Comparison of ENCODE assay signal across 17 mouse cellular contexts in genomic region chr1:88799343-88799742, GRCm38 (mm10).
DNase-seq lines count a peak whose midpoint lies in the region; ATAC-seq and TF ChIP-seq lines count a peak whose summit lies in the region.
"Had no signal": no experiment of that assay in that cellular context is flagged by ENCODE, and none has a peak within 500 bp of the region (broad histone marks: within the 10 kb centered on the region; RNA-seq: fewer than 3 reads in every experiment).

No protein-coding gene starts in this region.

- 13% methylated on average over 7 of the region's 7 CpGs for WGBS in forebrain, embryonic 14.5 days
- WGBS in forebrain, embryonic 11.5 days: 14% methylated on average over 7 of the region's 7 CpGs
- WGBS in stomach, embryonic 14.5 days: 35% methylated on average over 7 of the region's 7 CpGs
- 43% methylated on average over 7 of the region's 7 CpGs for WGBS in stomach, postnatal 0 days
- WGBS in midbrain, embryonic 11.5 days: 15% methylated on average over 7 of the region's 7 CpGs
- WGBS in stomach, embryonic 16.5 days: 45% methylated on average over 7 of the region's 7 CpGs

- no peak overlapping the region for H3K4me2 ChIP-seq in forebrain, embryonic 14.5 days (ENCODE audit: low read length)
- no peak overlapping the region for H3K4me2 ChIP-seq in forebrain, embryonic 11.5 days (ENCODE audit: low read depth, low read length, severe bottlenecking)
- H3K4me2 ChIP-seq in stomach, embryonic 14.5 days (replicated peaks; ENCODE audit: low read depth, low read length): no peak overlapping the region
- H3K4me2 ChIP-seq in stomach, postnatal 0 days (replicated peaks; ENCODE audit: low read depth): no peak overlapping the region
- no peak overlapping the region for H3K4me2 ChIP-seq in midbrain, embryonic 11.5 days
- no peak overlapping the region for H3K4me2 ChIP-seq in stomach, embryonic 16.5 days (ENCODE audit: low read depth, low read length)
- H3K4me2 ChIP-seq: limb, embryonic 13.5 days; liver, embryonic 15.5 days had no signal

- no peak overlapping the region for H3K9ac ChIP-seq in forebrain, embryonic 14.5 days (ENCODE audit: low read length)
- H3K9ac ChIP-seq in forebrain, embryonic 11.5 days (ENCODE audit: low read length): no peak overlapping the region; the same call in 1 of the 2 replicates
- no peak overlapping the region for H3K9ac ChIP-seq in stomach, embryonic 14.5 days (replicated peaks; ENCODE audit: low read depth, low read length)
- H3K9ac ChIP-seq in stomach, postnatal 0 days (ENCODE audit: low read length): no peak overlapping the region
- H3K9ac ChIP-seq in midbrain, embryonic 11.5 days (ENCODE audit: low read length): no peak overlapping the region
- peak overlapping the region; percentile 33; the same call in 1 of the 2 replicates for H3K9ac ChIP-seq in stomach, embryonic 16.5 days (ENCODE audit: low read length)
- H3K9ac ChIP-seq: limb, embryonic 13.5 days; liver, embryonic 15.5 days had no signal

- DNase-seq in forebrain, embryonic 14.5 days (ENCODE audit: low spot score): peak; percentile 39
- no peak for DNase-seq in forebrain, embryonic 11.5 days (ENCODE audit: low spot score)
- no peak for DNase-seq in stomach, postnatal 0 days (ENCODE audit: low spot score)
- DNase-seq in midbrain, embryonic 11.5 days (ENCODE audit: low spot score, missing footprints): peak; percentile 91
- no peak for DNase-seq in left cerebral cortex, adult 11 months (ENCODE audit: low spot score)
- DNase-seq in ovary, postnatal 36 days (ENCODE audit: low spot score): no peak
- DNase-seq: adrenal gland, adult 8-10 months; cerebellum, adult 8-10 months; heart, adult 2 months; kidney, adult 8-10 months; kidney, postnatal 36 days; lung, postnatal 14 days had no signal

- H3K27me3 ChIP-seq in forebrain, embryonic 14.5 days (replicated peaks; ENCODE audit: control insufficient read depth, insufficient read depth, low read length): no peaks in the 10 kb centered on the region
- H3K27me3 ChIP-seq in forebrain, embryonic 11.5 days (ENCODE audit: control insufficient read depth, insufficient read depth, low read length): no peaks in the 10 kb centered on the region
- H3K27me3 ChIP-seq in stomach, embryonic 14.5 days (ENCODE audit: control insufficient read depth, insufficient read depth, low read length): no peaks in the 10 kb centered on the region
- H3K27me3 ChIP-seq in stomach, postnatal 0 days (ENCODE audit: control insufficient read depth, insufficient read depth, low read length): no peaks in the 10 kb centered on the region
- H3K27me3 ChIP-seq in midbrain, embryonic 11.5 days (ENCODE audit: control insufficient read depth, insufficient read depth, low read length): no peaks in the 10 kb centered on the region; the same call in 1 of the 2 replicates
- no peaks in the 10 kb centered on the region for H3K27me3 ChIP-seq in stomach, embryonic 16.5 days (ENCODE audit: control insufficient read depth, insufficient read depth, low read length)
- H3K27me3 ChIP-seq: limb, embryonic 13.5 days; liver, embryonic 15.5 days had no signal

- no peaks in the 10 kb centered on the region for H3K36me3 ChIP-seq in forebrain, embryonic 14.5 days (ENCODE audit: control insufficient read depth, insufficient read depth, low read length)
- H3K36me3 ChIP-seq in forebrain, embryonic 11.5 days (ENCODE audit: control insufficient read depth, insufficient read depth, low read length): no peaks in the 10 kb centered on the region
- H3K36me3 ChIP-seq in stomach, embryonic 14.5 days (ENCODE audit: control insufficient read depth, insufficient read depth, low read length): no peaks in the 10 kb centered on the region
- no peaks in the 10 kb centered on the region for H3K36me3 ChIP-seq in stomach, postnatal 0 days (ENCODE audit: control insufficient read depth, insufficient read depth, low read length)
- no peaks in the 10 kb centered on the region for H3K36me3 ChIP-seq in midbrain, embryonic 11.5 days (ENCODE audit: control insufficient read depth, insufficient read depth, low read length)
- H3K36me3 ChIP-seq in stomach, embryonic 16.5 days (ENCODE audit: control insufficient read depth, insufficient read depth, low read length): no peaks in the 10 kb centered on the region
- H3K36me3 ChIP-seq: limb, embryonic 13.5 days; liver, embryonic 15.5 days had no signal

- H3K4me3 ChIP-seq in forebrain, embryonic 14.5 days (ENCODE audit: low read depth, low read length): no peak overlapping the region
- no peak overlapping the region for H3K4me3 ChIP-seq in forebrain, embryonic 11.5 days (ENCODE audit: low read depth, low read length)
- no peak overlapping the region for H3K4me3 ChIP-seq in stomach, embryonic 14.5 days (ENCODE audit: low read depth, low read length)
- no peak overlapping the region for H3K4me3 ChIP-seq in stomach, postnatal 0 days (ENCODE audit: low read depth, low read length)
- no peak overlapping the region for H3K4me3 ChIP-seq in midbrain, embryonic 11.5 days (ENCODE audit: low read depth, low read length)
- H3K4me3 ChIP-seq in stomach, embryonic 16.5 days (replicated peaks; ENCODE audit: low read length): no peak overlapping the region
- H3K4me3 ChIP-seq: heart, adult 2 months; limb, embryonic 13.5 days; liver, embryonic 15.5 days had no signal

- no peak for TF ChIP-seq CTCF in stomach, postnatal 0 days (IDR thresholded peaks at IDR 0.05; ENCODE audit: low read depth)

- ATAC-seq in forebrain, embryonic 14.5 days: peak; percentile 34; the same call in 1 of the 2 replicates
- ATAC-seq in forebrain, embryonic 11.5 days (replicated peaks; ENCODE audit: low FRiP score): no peak
- no peak for ATAC-seq in stomach, embryonic 14.5 days (ENCODE audit: insufficient number of reproducible peaks, insufficient read depth, low FRiP score, low read depth)
- ATAC-seq in stomach, postnatal 0 days (ENCODE audit: low FRiP score, low TSS enrichment): no peak
- ATAC-seq in midbrain, embryonic 11.5 days (ENCODE audit: low FRiP score): peak; percentile 71
- ATAC-seq in stomach, embryonic 16.5 days (ENCODE audit: insufficient read depth, low FRiP score): no peak
- ATAC-seq: hindbrain, postnatal 0 days had no signal

- peak overlapping the region; percentile 14; the same call in 1 of the 2 replicates for H3K27ac ChIP-seq in forebrain, embryonic 14.5 days (ENCODE audit: low read depth, low read length)
- H3K27ac ChIP-seq in forebrain, embryonic 11.5 days (ENCODE audit: low read depth, low read length): no peak overlapping the region; the same call in 1 of the 2 replicates
- H3K27ac ChIP-seq in stomach, embryonic 14.5 days (ENCODE audit: low read length): peak overlapping the region; percentile 71
- H3K27ac ChIP-seq in stomach, postnatal 0 days (replicated peaks): no peak overlapping the region
- peak overlapping the region; percentile 38 for H3K27ac ChIP-seq in midbrain, embryonic 11.5 days (ENCODE audit: low read depth, low read length)
- H3K27ac ChIP-seq in stomach, embryonic 16.5 days (ENCODE audit: low read length): peak overlapping the region; percentile 43
- H3K27ac ChIP-seq: heart, adult 2 months; hindbrain, postnatal 0 days; limb, embryonic 13.5 days; liver, embryonic 15.5 days had no signal

- peaks cover 6% of the 10 kb centered on the region for H3K4me1 ChIP-seq in forebrain, embryonic 14.5 days (ENCODE audit: control insufficient read depth, insufficient read depth, low read length)
- H3K4me1 ChIP-seq in forebrain, embryonic 11.5 days (replicated peaks; ENCODE audit: control insufficient read depth, insufficient read depth, low read length): no peaks in the 10 kb centered on the region; the same call in 1 of the 2 replicates
- peaks cover 29% of the 10 kb centered on the region for H3K4me1 ChIP-seq in stomach, embryonic 14.5 days (ENCODE audit: control insufficient read depth, insufficient read depth, low read length)
- 0 out of 2 replicates have a peak, but pooled peaks cover 4% of the 10 kb centered on the region for H3K4me1 ChIP-seq in stomach, postnatal 0 days (replicated peaks; ENCODE audit: control insufficient read depth, insufficient read depth)
- H3K4me1 ChIP-seq in midbrain, embryonic 11.5 days (ENCODE audit: control insufficient read depth, insufficient read depth, low read length): peaks cover 17% of the 10 kb centered on the region
- peaks cover 19% of the 10 kb centered on the region for H3K4me1 ChIP-seq in stomach, embryonic 16.5 days (ENCODE audit: control insufficient read depth, insufficient read depth, low read length)
- H3K4me1 ChIP-seq: limb, embryonic 13.5 days; liver, embryonic 15.5 days had no signal

- TF ChIP-seq EP300 in stomach, postnatal 0 days (optimal IDR thresholded peaks at IDR 0.05): no peak

- H3K9me3 ChIP-seq in forebrain, embryonic 14.5 days (replicated peaks; ENCODE audit: control insufficient read depth, low read length): no peaks in the 10 kb centered on the region
- no peaks in the 10 kb centered on the region for H3K9me3 ChIP-seq in forebrain, embryonic 11.5 days (ENCODE audit: control insufficient read depth, low read length)
- peaks cover 11% of the 10 kb centered on the region for H3K9me3 ChIP-seq in stomach, embryonic 14.5 days (ENCODE audit: control insufficient read depth, low read depth, low read length)
- 0 out of 2 replicates have a peak, but pooled peaks cover 3% of the 10 kb centered on the region for H3K9me3 ChIP-seq in stomach, postnatal 0 days (ENCODE audit: control insufficient read depth, low read length)
- no peaks in the 10 kb centered on the region for H3K9me3 ChIP-seq in midbrain, embryonic 11.5 days (ENCODE audit: control insufficient read depth, low read length)
- 0 out of 2 replicates have a peak, but pooled peaks cover 13% of the 10 kb centered on the region for H3K9me3 ChIP-seq in stomach, embryonic 16.5 days (replicated peaks; ENCODE audit: control insufficient read depth, low read length)
- H3K9me3 ChIP-seq: limb, embryonic 13.5 days; liver, embryonic 15.5 days had no signal

Comparison
In these comparisons a context has a peak if more than half of its experiments do, and no peak if none do; other contexts are left out.
1. ATAC-seq: peak in forebrain, embryonic 14.5 days (single experiment) and midbrain, embryonic 11.5 days (single experiment); none in forebrain, embryonic 11.5 days (single experiment), stomach, embryonic 14.5 days (single experiment), stomach, postnatal 0 days (single experiment) and stomach, embryonic 16.5 days (single experiment).
2. DNase-seq: peak in forebrain, embryonic 14.5 days (single experiment) and midbrain, embryonic 11.5 days (single experiment); none in forebrain, embryonic 11.5 days (single experiment), stomach, postnatal 0 days (single experiment), left cerebral cortex, adult 11 months (single experiment) and ovary, postnatal 36 days (single experiment).
3. H3K27ac ChIP-seq: peak in forebrain, embryonic 14.5 days (single experiment), stomach, embryonic 14.5 days (single experiment), midbrain, embryonic 11.5 days (single experiment) and stomach, embryonic 16.5 days (single experiment); none in forebrain, embryonic 11.5 days (single experiment) and stomach, postnatal 0 days (single experiment).